Mouse (Mus musculus): ENCODE measurements at regions not wholly inside any gene's neighbourhood (a gene's known extent, or its start where the extent isn't known, plus 50 kb on each side); places are given as distances from the start of the nearest gene placed in this dataset.

GRCm38 (mm10) chr1:60623440-60624016, 56.6 kb upstream of the Raph1 start:
- Histone ChIP-seq H3K4me3 (no peak overlapping the region), H3K27ac (no peak overlapping the region)
- DNase-seq (ENCODE audit: low spot score in 2 of 2): no peak
- TF ChIP-seq CTCF (conservative IDR thresholded peaks at IDR 0.05): no peak

GRCm38 (mm10) chr1:60621770-60622169, 54.9 kb upstream of the Raph1 start:
- Histone ChIP-seq H3K27ac (no peak overlapping the region), H3K4me3 (no peak overlapping the region)
- no peak for DNase-seq (ENCODE audit: low spot score in 2 of 2)
- no peak for TF ChIP-seq CTCF (conservative IDR thresholded peaks at IDR 0.05)

- no peak overlapping the region for H3K4me3 ChIP-seq
- no peak for DNase-seq (ENCODE audit: low spot score in 2 of 2)
- TF ChIP-seq CTCF (conservative IDR thresholded peaks at IDR 0.05): no peak
- H3K27ac ChIP-seq: no peak overlapping the region
These were observed 54.3 kb upstream of the Raph1 start for GRCm38 (mm10) chr1:60621064-60621726.

- TF ChIP-seq CTCF (conservative IDR thresholded peaks at IDR 0.05): no peak
- DNase-seq (ENCODE audit: low spot score in 2 of 2): no peak
- Histone ChIP-seq H3K4me3 (no peak overlapping the region), H3K27ac (no peak overlapping the region)
These were observed 51.5 kb upstream of the Raph1 start for GRCm38 (mm10) chr1:60618389-60618788.

- Histone ChIP-seq H3K27ac (no peak overlapping the region), H3K4me3 (no peak overlapping the region)
- no peak for TF ChIP-seq CTCF (conservative IDR thresholded peaks at IDR 0.05)
- no peak for DNase-seq (ENCODE audit: low spot score in 2 of 2)
These were observed 50.0 kb upstream of the Raph1 start for GRCm38 (mm10) chr1:60616916-60617315.
